Mouse (Mus musculus) heart, postnatal 0 days (tissue): ENCODE data around the gene Slco1a4. TPM values are rescaled to one million over a fixed set of nuclear protein-coding genes. Genes with fewer than 3 reads are reported as not detected.

Experiments
- ATAC-seq: fragments of 200-750 bp; cut with Nextera tagmentation; 2 replicates; pipeline ENCODE4 v1.8.0; 2017; ENCODE audit warnings: low read depth, moderate number of reproducible peaks, moderate library complexity; ENCODE audit not compliant: insufficient read depth
- DNase-seq: peaks from one replicate; pipeline ENCODE4 v3.0.0-alpha.2; 2016; ENCODE audit warnings: low spot score
- H3K27ac ChIP-seq: fragments of 300-500 bp; sonication (generic); 2 replicates; pipeline ENCODE4 v1.5.1; 2014; ENCODE audit warnings: low read depth, mild to moderate bottlenecking
- H3K27me3 ChIP-seq: fragments of 300-500 bp; sonication (generic); 2 replicates; pipeline ENCODE4 v1.6.1; 2014; ENCODE audit warnings: low read length, mixed read lengths; ENCODE audit not compliant: control insufficient read depth, insufficient read depth
- H3K36me3 ChIP-seq: fragments of 300-500 bp; sonication (generic); replicated peaks from 2 replicates; pipeline ENCODE4 v1.6.1; 2014; ENCODE audit warnings: low read length, mixed read lengths; ENCODE audit not compliant: control insufficient read depth, insufficient read depth
- H3K4me1 ChIP-seq: fragments of 300-500 bp; sonication (generic); 2 replicates; pipeline ENCODE4 v1.6.1; 2014; ENCODE audit warnings: antibody characterized with exemption; ENCODE audit not compliant: control insufficient read depth, insufficient read depth
- H3K4me2 ChIP-seq: fragments of 300-500 bp; sonication (generic); 2 replicates; pipeline ENCODE4 v1.6.1; 2014; ENCODE audit warnings: low read depth, mild to moderate bottlenecking, low read length, moderate library complexity
- H3K4me3 ChIP-seq: fragments of 300-500 bp; sonication (generic); 2 replicates; pipeline ENCODE4 v1.5.1; 2014; ENCODE audit warnings: low read depth, low read length
- H3K9ac ChIP-seq: fragments of 300-500 bp; sonication (generic); replicated peaks from 2 replicates; pipeline ENCODE4 v1.6.1; 2014; ENCODE audit warnings: low read depth, low read length, mixed read lengths
- H3K9me3 ChIP-seq: fragments of 300-500 bp; sonication (generic); replicated peaks from 2 replicates; pipeline ENCODE4 v1.6.1; 2016; ENCODE audit warnings: low read length; ENCODE audit not compliant: control insufficient read depth
- CTCF ChIP-seq: IDR thresholded peaks from 2 replicates; pipeline ENCODE4 v1.5.1; 2016; ENCODE audit warnings: antibody characterized with exemption, control low read depth, low read depth
- EP300 ChIP-seq: IDR thresholded peaks from 2 replicates; pipeline ENCODE4 v1.6.1; 2016; ENCODE audit warnings: antibody characterized with exemption, low read depth
- WGBS: fragments of 180-500 bp; shearing (Covaris S2); extraction: QIAGEN DNeasy Blood & Tissue Kit; methylation state at CpG from one replicate; pipeline ENCODE4 v1.1.7; 2014; 5-methylcytosine and 5-hydroxymethylcytosine counted together
- polyA plus RNA-seq: library from polyadenylated mRNA; unstranded; fragments of >200 nt; fragmentation: Nextera tagmentation; extraction: Ambion mirVana; gene quantifications from 2 replicates; pipeline ENCODE4 v1.2.1, GENCODE M21; 2015
- total RNA-seq: library from RNA; depleted of rRNA; stranded (reverse); fragments of >200 nt; gene quantifications from 2 replicates; pipeline ENCODE4 v1.2.3, GENCODE M21; 2014; ENCODE audit warnings: low replicate concordance

The Slco1a4 gene
- total and polyA plus RNA-seq, 2 experiments from 2014 or later: 0.68 TPM; not detected in 1

DNA sequence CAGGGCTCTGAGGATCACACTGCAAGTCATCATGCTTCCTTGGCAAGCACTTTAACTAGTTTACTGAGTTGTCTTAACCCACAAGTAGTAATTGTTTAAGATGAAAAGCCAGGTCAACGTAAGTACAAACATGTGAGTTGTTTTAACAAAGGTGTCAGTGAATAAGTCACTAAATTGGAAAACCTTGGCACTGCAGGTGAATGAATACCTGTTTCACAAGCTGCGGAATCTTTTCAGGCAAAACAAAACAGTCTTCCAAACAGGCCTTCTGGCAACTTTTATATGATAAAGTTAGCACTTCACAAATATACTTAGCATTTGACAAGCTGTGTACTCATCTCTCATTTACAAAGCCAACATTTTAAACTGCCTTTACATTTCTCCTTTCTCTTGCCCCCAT, 15.7 kb upstream of the Slco1a4 start:
- DNase-seq (no peak), ATAC-seq (no peak)
- H3K4me2 ChIP-seq: no peak overlapping the region
- WGBS: 75% methylated on average over 2 of the region's 2 CpGs
- no peak overlapping the region for H3K27ac ChIP-seq
- no peak overlapping the region for H3K4me3 ChIP-seq
- TF ChIP-seq CTCF (no peak), EP300 (no peak)
- no peaks in the 10 kb centered on the region for H3K36me3 ChIP-seq
- no peak overlapping the region for H3K9ac ChIP-seq
- H3K4me1 ChIP-seq: no peaks in the 10 kb centered on the region
- no peaks in the 10 kb centered on the region for H3K27me3 ChIP-seq
- no peaks in the 10 kb centered on the region for H3K9me3 ChIP-seq

DNA sequence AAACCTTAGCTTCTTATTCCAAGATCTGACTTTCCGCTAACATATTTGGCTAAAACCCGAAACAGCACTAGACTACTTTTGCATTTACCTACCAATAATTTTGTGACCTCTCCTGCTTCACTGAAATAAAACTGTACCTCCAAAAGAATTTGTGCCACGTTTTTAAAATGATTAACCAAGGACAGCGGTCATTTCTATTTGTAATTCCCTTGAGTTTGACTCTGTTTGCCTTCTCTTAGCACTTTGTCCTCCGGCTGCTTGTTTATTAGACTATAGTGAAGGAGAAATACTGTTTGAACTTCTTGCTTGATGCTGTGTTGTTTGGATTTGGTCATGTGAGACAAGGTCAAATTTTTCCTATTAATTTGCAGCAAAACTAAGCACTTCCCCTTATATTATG, 12.7 kb upstream of the Slco1a4 start:
- no peak for ATAC-seq
- Histone ChIP-seq H3K4me3 (no peak overlapping the region), H3K4me1 (no peaks in the 10 kb centered on the region), H3K27me3 (no peaks in the 10 kb centered on the region), H3K4me2 (no peak overlapping the region), H3K9ac (no peak overlapping the region), H3K27ac (no peak overlapping the region), H3K9me3 (no peaks in the 10 kb centered on the region), H3K36me3 (no peaks in the 10 kb centered on the region)
- 76% methylated on average over 5 of the region's 5 CpGs for WGBS
- TF ChIP-seq EP300 (no peak), CTCF (no peak)
- no peak for DNase-seq

DNA sequence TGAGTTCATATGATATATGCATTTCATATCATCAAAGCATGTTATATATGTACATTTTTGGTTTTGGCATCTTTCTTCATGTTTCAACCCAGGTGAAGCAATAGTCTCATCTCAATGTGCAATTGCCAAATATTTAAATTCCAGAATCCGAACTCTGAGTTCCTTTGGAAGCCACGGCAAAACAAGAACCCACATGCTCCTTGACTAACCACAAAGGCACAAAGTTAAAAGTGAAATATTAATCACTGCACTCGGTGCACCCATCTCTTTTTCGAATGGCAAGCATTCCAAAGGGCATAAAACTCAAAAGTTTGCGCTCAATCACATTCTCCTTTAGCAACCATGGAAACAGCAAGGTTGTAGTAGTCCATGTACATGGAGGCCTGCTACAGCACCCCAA, 10.0 kb upstream of the Slco1a4 start:
- no peak overlapping the region for H3K27ac ChIP-seq
- no peak for TF ChIP-seq EP300
- no peak for TF ChIP-seq CTCF
- H3K36me3 ChIP-seq: no peaks in the 10 kb centered on the region
- no peaks in the 10 kb centered on the region for H3K4me1 ChIP-seq
- no peaks in the 10 kb centered on the region for H3K27me3 ChIP-seq
- H3K9ac ChIP-seq: no peak overlapping the region
- 77% methylated on average over 5 of the region's 5 CpGs for WGBS
- H3K4me3 ChIP-seq: no peak overlapping the region
- no peaks in the 10 kb centered on the region for H3K9me3 ChIP-seq
- no peak for DNase-seq
- ATAC-seq: no peak
- no peak overlapping the region for H3K4me2 ChIP-seq

DNA sequence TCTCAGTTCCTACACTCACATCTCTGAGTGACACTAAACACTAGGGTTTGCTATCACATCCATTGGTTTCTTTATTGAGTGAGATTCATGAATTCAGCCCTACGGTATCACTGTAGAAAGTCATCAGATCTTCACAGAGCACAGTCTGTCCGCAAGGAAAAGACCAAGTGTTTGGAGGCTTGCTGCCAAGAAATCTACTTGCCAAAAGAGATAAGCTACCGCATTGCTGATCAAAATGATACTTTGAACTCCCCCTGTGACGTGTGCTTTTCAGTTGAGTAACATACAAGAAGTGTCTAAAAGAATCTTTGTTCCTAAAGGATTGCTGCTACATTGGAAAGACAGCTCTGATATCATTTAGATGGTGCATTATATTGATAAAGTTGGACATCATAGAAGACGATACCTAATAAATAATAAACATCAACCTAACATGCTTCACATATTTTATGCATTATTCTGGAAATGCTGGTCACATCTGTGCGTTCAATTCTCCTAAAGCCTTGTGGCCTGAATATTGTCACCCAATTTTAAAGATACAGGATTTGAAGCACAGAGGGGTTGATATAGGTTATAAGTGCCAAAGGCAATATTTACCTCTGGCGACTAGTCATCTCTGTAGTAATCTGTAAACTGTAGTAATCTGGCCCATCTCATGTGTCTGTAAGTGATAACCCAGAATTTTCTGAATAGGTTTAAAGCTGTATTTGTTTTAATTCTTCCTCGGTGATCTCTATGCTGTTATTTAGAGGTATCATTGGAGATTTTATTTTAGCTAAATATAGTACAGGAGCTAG, 1.9 kb upstream of the Slco1a4 start:
- no peaks in the 10 kb centered on the region for H3K4me1 ChIP-seq
- DNase-seq (no peak), ATAC-seq (no peak)
- no peak overlapping the region for H3K9ac ChIP-seq
- no peak overlapping the region for H3K4me2 ChIP-seq
- H3K9me3 ChIP-seq: no peaks in the 10 kb centered on the region
- H3K27ac ChIP-seq: no peak overlapping the region
- H3K4me3 ChIP-seq: no peak overlapping the region
- H3K36me3 ChIP-seq: no peaks in the 10 kb centered on the region
- 55% methylated on average over 8 of the region's 8 CpGs for WGBS
- TF ChIP-seq EP300: no peak
- no peak for TF ChIP-seq CTCF
- no peaks in the 10 kb centered on the region for H3K27me3 ChIP-seq

DNA sequence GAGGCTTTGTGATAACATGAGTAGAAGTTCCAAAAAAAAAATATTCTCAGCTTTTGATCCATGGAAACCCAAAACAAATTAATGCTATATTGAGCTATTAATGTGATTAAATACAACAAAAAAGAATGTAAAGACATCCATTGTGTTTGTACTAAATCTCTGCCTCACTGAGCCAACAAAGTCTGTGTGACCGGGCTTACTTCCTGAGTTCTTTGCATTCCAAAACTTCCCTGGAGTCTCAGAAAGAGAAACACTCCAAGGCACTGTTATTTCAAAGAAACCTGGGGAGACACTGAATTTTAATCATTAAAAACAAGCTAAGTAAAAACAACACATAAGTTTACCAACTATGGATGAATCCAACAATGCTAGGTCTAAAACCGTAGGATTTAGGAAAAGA, 2.4 kb downstream of the Slco1a4 start:
- no peak for DNase-seq
- H3K9me3 ChIP-seq: no peaks in the 10 kb centered on the region
- no peaks in the 10 kb centered on the region for H3K4me1 ChIP-seq
- no peak overlapping the region for H3K27ac ChIP-seq
- no peak for ATAC-seq
- no peak overlapping the region for H3K4me3 ChIP-seq
- 46% methylated on average over 2 of the region's 2 CpGs for WGBS
- H3K4me2 ChIP-seq: no peak overlapping the region
- TF ChIP-seq EP300 (no peak), CTCF (no peak)
- H3K27me3 ChIP-seq: no peaks in the 10 kb centered on the region
- no peak overlapping the region for H3K9ac ChIP-seq
- no peaks in the 10 kb centered on the region for H3K36me3 ChIP-seq

DNA sequence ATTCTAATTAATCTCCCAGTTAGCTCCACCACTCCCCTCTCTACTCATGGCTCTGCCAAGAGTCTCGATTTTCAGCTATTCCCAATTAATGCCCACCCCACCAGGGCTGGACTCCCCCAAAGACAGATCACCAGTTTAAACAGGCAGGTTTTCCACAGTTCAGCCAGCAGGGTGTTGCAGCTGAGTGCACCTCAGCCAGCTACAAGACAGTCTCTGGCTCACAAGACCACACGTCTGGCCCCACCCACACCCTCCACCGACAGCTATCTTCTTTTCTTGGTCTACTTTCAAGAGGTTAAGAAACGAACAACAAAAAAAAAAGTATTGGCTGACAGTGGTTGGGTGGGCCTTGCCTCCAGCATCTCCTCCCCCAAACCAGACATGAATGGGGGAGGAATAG, 6.9 kb downstream of the Slco1a4 start:
- Histone ChIP-seq H3K4me3 (no peak overlapping the region), H3K27ac (no peak overlapping the region), H3K9me3 (0 out of 2 replicates have a peak, but pooled peaks cover 3% of the 10 kb centered on the region), H3K4me1 (no peaks in the 10 kb centered on the region), H3K36me3 (no peaks in the 10 kb centered on the region), H3K27me3 (no peaks in the 10 kb centered on the region), H3K4me2 (no peak overlapping the region), H3K9ac (no peak overlapping the region)
- ATAC-seq (no peak), DNase-seq (no peak)
- WGBS: 24% methylated on average over 4 of the region's 4 CpGs
- TF ChIP-seq CTCF (no peak), EP300 (no peak)
